Mouse (Mus musculus) G1E (cell line): Measurements from ENCODE around the gene Mmel1. TPM values are rescaled to one million over a fixed set of nuclear protein-coding genes. Genes with fewer than 3 reads are reported as not detected.
A peak's percentile ranks its signal among the peaks of the same experiment; 100 is the strongest.

Experiments used
- ATAC-seq: 2 replicates; pipeline ENCODE4 v1.8.0; 2016; ENCODE audit warnings: mild to moderate bottlenecking; ENCODE audit not compliant: insufficient number of reproducible peaks, poor library complexity, low FRiP score, severe bottlenecking; ENCODE audit errors: extremely low read depth
- DNase-seq: peaks from one replicate; pipeline ENCODE4 v3.0.0; 2012; ENCODE audit warnings: low spot score
- H3K27me3 ChIP-seq: 2 replicates; pipeline ENCODE4 v1.6.1; 2012; ENCODE audit warnings: mild to moderate bottlenecking, low read length, inconsistent platforms; ENCODE audit not compliant: insufficient read depth
- H3K36me3 ChIP-seq: replicated peaks from 2 replicates; pipeline ENCODE3; 2012; ENCODE audit warnings: mild to moderate bottlenecking, inconsistent platforms
- H3K4me1 ChIP-seq: 2 replicates; pipeline ENCODE4 v1.6.1; 2012; ENCODE audit warnings: low read depth, low read length, inconsistent platforms, mixed read lengths; ENCODE audit not compliant: insufficient read depth
- H3K4me3 ChIP-seq: 2 replicates; pipeline ENCODE4 v1.5.1; 2012; ENCODE audit warnings: low read depth, mild to moderate bottlenecking, inconsistent platforms, low read length, moderate library complexity, mixed read lengths
- H3K9me3 ChIP-seq: replicated peaks from 2 replicates; pipeline ENCODE4 v1.6.1; 2012; ENCODE audit warnings: inconsistent platforms
- CTCF ChIP-seq: IDR thresholded peaks from 2 replicates; pipeline ENCODE4 v1.5.1; 2012; ENCODE audit warnings: low read depth, low read length, inconsistent platforms, mixed read lengths
- GATA1 ChIP-seq: IDR thresholded peaks from 2 replicates; pipeline ENCODE4 v1.6.1; 2012; ENCODE audit warnings: borderline replicate concordance, low read length, inconsistent platforms, mixed read lengths
- GATA2 ChIP-seq: IDR thresholded peaks from 2 replicates; pipeline ENCODE4 v1.6.1; 2012; ENCODE audit warnings: low read depth, low read length, inconsistent platforms, borderline replicate concordance
- POLR2AphosphoS5 ChIP-seq: IDR thresholded peaks from 2 replicates; pipeline ENCODE4 v1.6.1; 2012; ENCODE audit warnings: low read depth, low read length, inconsistent platforms; ENCODE audit not compliant: insufficient replicate concordance
- TAL1 ChIP-seq: conservative IDR thresholded peaks from 2 replicates; pipeline ENCODE4 v1.6.1; 2012; ENCODE audit warnings: low read depth, low read length, inconsistent platforms, mixed read lengths
- polyA plus RNA-seq: library from polyadenylated mRNA; stranded (reverse); fragments of >175 nt; gene quantifications from 2 replicates; pipeline ENCODE4 v1.2.3, GENCODE M21; 2012
- total RNA-seq, 2 experiments: library from RNA; stranded (forward) in 1 of 2; stranded (reverse) in 1 of 2; fragments of 200-1000 nt in 1 of 2; fragments of >200 nt in 1 of 2; fragmentation: Nextera tagmentation in 1 of 2; gene quantifications; 2 replicates each; pipeline ENCODE4 v1.2.3; 2014 to 2017

Mmel1 gene
- total and polyA plus RNA-seq, 3 experiments: 0.03 to 0.22 TPM; not detected in 1

DNA sequence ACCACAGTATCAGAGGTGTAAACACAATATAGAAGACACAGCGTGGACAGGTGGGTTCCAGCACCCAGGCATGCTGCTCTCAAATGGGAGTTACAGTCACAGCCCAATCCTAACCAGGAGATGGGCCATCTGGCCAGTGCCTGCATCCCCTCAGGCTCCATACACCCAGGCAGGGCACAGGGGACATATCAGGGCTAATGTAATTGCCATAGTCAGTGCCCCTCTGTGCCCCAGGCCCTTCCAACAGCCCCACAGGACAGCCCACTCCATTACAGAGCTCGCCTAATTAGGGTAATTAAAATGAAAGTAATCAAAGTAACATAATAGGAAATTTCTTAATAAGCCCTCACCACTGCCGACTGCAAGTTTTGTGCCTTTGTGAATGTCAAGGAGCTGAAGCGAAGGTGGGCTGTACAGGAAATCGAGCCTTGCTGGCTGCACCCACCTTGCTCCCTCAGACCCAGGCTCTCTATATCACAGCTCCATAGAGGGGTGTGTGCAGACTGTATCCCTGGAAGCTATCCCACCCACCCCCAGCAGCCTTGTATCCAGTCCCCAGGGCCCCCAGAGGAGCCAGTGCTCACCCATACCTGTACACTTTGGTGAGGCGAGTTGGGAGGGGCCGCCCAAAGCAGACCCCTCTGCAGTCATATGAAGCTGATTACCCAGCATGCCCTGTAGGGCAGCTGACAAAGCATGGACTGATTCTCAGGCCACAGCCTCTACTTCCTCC is 33.0 kb upstream of the Mmel1 start:
- ATAC-seq: no peak
- DNase-seq: no peak
- Histone ChIP-seq H3K4me3 (no peak overlapping the region), H3K4me1 (no peaks in the 10 kb centered on the region), H3K36me3 (no peaks in the 10 kb centered on the region), H3K27me3 (no peaks in the 10 kb centered on the region; the same call in 1 of the 2 replicates), H3K9me3 (no peaks in the 10 kb centered on the region)
- TF ChIP-seq POLR2AphosphoS5 (no peak), GATA1 (no peak), CTCF (no peak), GATA2 (no peak), TAL1 (no peak)

DNA sequence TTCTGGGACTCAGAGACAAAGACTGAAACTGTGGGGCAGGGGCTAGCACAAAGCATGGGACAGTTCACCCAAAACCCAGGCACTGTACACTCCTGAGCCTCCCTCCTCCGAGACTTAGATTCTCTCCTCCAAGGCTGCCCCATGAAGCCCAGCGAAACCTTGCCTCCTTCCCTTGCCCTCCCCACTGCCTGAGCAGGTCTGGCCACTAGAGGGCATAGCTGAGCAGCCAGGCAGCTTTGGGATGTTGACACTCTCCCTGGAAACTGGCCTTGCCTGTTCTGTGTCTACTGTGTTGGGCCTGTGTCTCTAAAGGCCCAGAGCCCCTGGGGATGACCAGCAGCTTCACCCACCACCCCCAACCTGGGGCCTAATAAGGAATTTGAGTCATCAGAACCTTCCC is 32.2 kb upstream of the Mmel1 start, which contains the start of gene Ttc34:
Ttc34 (plus strand) TSS at position 290 of the 400 bp plus-strand sequence.
- H3K9me3 ChIP-seq: no peaks in the 10 kb centered on the region
- H3K4me1 ChIP-seq: no peaks in the 10 kb centered on the region
- TF ChIP-seq GATA1: no peak
- TF ChIP-seq TAL1: no peak
- no peak for TF ChIP-seq GATA2
- no peak for TF ChIP-seq POLR2AphosphoS5
- TF ChIP-seq CTCF: peak; percentile 95
- no peaks in the 10 kb centered on the region; the same call in 1 of the 2 replicates for H3K27me3 ChIP-seq
- no peak within 1 kb of the TSS for H3K4me3 ChIP-seq
- DNase-seq (peak; percentile 61), ATAC-seq (peak; percentile 60)
- H3K36me3 ChIP-seq: no peaks in the 10 kb centered on the region

GRCm38 (mm10) chr4:154838741-154839140 is 30.6 kb upstream of the Mmel1 start:
- Histone ChIP-seq H3K4me1 (no peaks in the 10 kb centered on the region), H3K9me3 (no peaks in the 10 kb centered on the region), H3K4me3 (no peak overlapping the region), H3K36me3 (no peaks in the 10 kb centered on the region), H3K27me3 (no peaks in the 10 kb centered on the region; the same call in 1 of the 2 replicates)
- DNase-seq (no peak), ATAC-seq (no peak)
- TF ChIP-seq CTCF: no peak
- no peak for TF ChIP-seq POLR2AphosphoS5
- TF ChIP-seq TAL1: no peak
- TF ChIP-seq GATA1: no peak
- no peak for TF ChIP-seq GATA2

DNA sequence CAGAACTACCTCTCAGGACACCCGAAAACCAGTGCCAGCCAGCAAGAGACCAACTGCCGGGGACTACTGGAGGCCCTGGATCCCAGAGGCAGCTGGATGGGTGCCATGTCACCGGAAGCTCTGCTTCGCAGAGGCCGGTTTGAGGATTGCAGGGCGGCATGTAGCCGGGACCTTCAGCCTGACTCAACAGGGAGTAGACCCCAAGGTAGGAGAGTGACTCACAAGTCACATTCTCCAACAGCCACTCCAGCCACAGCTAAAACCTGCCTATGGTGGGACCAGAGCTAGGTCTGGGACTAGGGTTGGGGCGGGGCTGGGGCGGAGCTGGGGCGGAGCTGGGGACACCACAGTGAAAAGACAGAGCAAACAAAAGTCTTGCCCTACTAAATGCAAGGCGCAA is 30.0 kb upstream of the Mmel1 start:
- no peak overlapping the region for H3K4me3 ChIP-seq

GRCm38 (mm10) chr4:154852696-154853095 is 16.7 kb upstream of the Mmel1 start:
- Histone ChIP-seq H3K36me3 (no peaks in the 10 kb centered on the region), H3K4me3 (no peak overlapping the region)
- ATAC-seq: no peak

More for the DNA sequence above, 30.0 kb upstream of the Mmel1 start:
- no peak for ATAC-seq
- no peaks in the 10 kb centered on the region for H3K4me1 ChIP-seq
- TF ChIP-seq POLR2AphosphoS5 (no peak), CTCF (no peak), GATA2 (no peak), GATA1 (no peak), TAL1 (no peak)
- DNase-seq: no peak
- no peaks in the 10 kb centered on the region for H3K36me3 ChIP-seq
- no peaks in the 10 kb centered on the region; the same call in 1 of the 2 replicates for H3K27me3 ChIP-seq
- H3K9me3 ChIP-seq: no peaks in the 10 kb centered on the region

DNA sequence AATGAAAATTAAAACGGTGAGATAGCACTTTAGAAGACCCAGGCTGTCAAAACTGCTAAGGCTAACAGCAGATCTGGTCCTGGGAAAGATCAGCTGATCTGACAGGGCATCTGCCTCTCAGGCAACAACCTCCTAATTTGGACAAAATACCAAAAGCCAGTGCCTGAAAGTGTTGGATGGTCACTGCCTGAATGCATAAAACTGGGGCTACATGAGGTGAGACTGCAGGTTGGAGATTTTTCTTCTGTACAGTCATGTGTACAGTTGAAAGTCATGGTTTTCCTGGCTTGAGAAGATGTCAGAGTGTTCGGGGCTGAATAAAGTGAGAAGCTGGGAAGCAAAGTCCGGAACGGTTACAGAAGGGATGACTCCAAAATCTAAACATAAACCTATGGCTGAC is 15.5 kb upstream of the Mmel1 start:
- DNase-seq: no peak
- TF ChIP-seq TAL1 (no peak), GATA2 (no peak), CTCF (no peak), POLR2AphosphoS5 (no peak), GATA1 (no peak)
- no peaks in the 10 kb centered on the region for H3K4me1 ChIP-seq
- no peak overlapping the region for H3K4me3 ChIP-seq
- H3K36me3 ChIP-seq: no peaks in the 10 kb centered on the region
- no peak for ATAC-seq
- H3K9me3 ChIP-seq: peaks cover 12% of the 10 kb centered on the region
- no peaks in the 10 kb centered on the region; the same call in 1 of the 2 replicates for H3K27me3 ChIP-seq

More at GRCm38 (mm10) chr4:154852696-154853095, 16.7 kb upstream of the Mmel1 start:
- H3K4me1 ChIP-seq: no peaks in the 10 kb centered on the region
- no peak for DNase-seq
- H3K9me3 ChIP-seq: peaks cover 12% of the 10 kb centered on the region
- H3K27me3 ChIP-seq: no peaks in the 10 kb centered on the region
- TF ChIP-seq GATA1: no peak
- no peak for TF ChIP-seq GATA2
- no peak for TF ChIP-seq POLR2AphosphoS5
- TF ChIP-seq CTCF: no peak
- TF ChIP-seq TAL1: no peak
